Mouse (Mus musculus) E14TG2a.4 (cell line): ENCODE measurements around the gene Pitx1.

Source experiments
- CTCF ChIP-seq: conservative IDR thresholded peaks from 2 replicates; pipeline ENCODE4 v1.5.1; 2014; ENCODE audit warnings: low read length
- NANOG ChIP-seq: IDR thresholded peaks from 2 replicates; pipeline ENCODE4 v1.6.1; 2014; ENCODE audit warnings: borderline replicate concordance, low read length, mixed read lengths
- POU5F1 ChIP-seq: IDR thresholded peaks from 2 replicates; pipeline ENCODE4 v1.6.1; 2014; ENCODE audit warnings: low read length, borderline replicate concordance

GRCm38 (mm10) chr13:55829018-55829655 is 6.9 kb downstream of the Pitx1 start:
- TF ChIP-seq CTCF (no peak), POU5F1 (no peak), NANOG (no peak)
